Mouse (Mus musculus): ENCODE measurements around the gene Pibf1. TPM values are rescaled to one million over a fixed set of nuclear protein-coding genes. Genes with fewer than 3 reads are reported as not detected.

Pibf1 gene
- total RNA-seq, 4 experiments from 2014 or later, result 8.8 to 16.4 (median 13.4) TPM

- no peak for DNase-seq
These were observed 167.5 kb downstream of the Pibf1 start for GRCm38 (mm10) chr14:99266749-99267148.

- DNase-seq, result no peak
These were observed 174.8 kb downstream of the Pibf1 start for GRCm38 (mm10) chr14:99274056-99274455.

- DNase-seq, result no peak
These were observed 176.6 kb downstream of the Pibf1 start for GRCm38 (mm10) chr14:99275827-99276226.

GRCm38 (mm10) chr14:99278312-99278711 is 179.1 kb downstream of the Pibf1 start:
- no peak for DNase-seq

- no peak for DNase-seq
These were observed 179.7 kb downstream of the Pibf1 start for GRCm38 (mm10) chr14:99278763-99279486.

- DNase-seq, result no peak
These were observed 181.2 kb downstream of the Pibf1 start for GRCm38 (mm10) chr14:99280399-99280798.

GRCm38 (mm10) chr14:99280825-99281433 is 181.7 kb downstream of the Pibf1 start:
- no peak for DNase-seq

- no peak for DNase-seq
These were observed 186.3 kb downstream of the Pibf1 start for GRCm38 (mm10) chr14:99285486-99285885.

GRCm38 (mm10) chr14:99292176-99292575 is 193.0 kb downstream of the Pibf1 start:
- no peak for DNase-seq

DNA sequence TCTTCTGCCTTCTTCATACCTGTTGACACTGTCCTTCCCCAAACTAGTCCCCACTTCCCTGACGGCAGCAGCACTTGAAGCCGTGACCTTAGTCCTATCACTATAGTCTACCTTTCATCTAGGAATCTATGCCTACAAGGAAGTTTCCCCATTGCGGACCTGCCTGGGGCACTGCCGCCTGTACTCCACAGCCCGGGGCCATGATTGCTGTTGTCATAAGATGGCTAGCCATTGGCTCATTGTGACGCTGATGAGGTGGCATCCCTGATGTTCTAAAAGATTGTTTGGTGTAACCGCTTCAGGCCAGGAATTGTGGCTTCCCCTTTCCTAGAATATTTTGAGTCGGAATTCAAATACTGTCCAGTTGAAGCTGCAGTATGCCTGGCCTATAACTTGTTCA is 195.2 kb downstream of the Pibf1 start:
- no peak for DNase-seq

DNA sequence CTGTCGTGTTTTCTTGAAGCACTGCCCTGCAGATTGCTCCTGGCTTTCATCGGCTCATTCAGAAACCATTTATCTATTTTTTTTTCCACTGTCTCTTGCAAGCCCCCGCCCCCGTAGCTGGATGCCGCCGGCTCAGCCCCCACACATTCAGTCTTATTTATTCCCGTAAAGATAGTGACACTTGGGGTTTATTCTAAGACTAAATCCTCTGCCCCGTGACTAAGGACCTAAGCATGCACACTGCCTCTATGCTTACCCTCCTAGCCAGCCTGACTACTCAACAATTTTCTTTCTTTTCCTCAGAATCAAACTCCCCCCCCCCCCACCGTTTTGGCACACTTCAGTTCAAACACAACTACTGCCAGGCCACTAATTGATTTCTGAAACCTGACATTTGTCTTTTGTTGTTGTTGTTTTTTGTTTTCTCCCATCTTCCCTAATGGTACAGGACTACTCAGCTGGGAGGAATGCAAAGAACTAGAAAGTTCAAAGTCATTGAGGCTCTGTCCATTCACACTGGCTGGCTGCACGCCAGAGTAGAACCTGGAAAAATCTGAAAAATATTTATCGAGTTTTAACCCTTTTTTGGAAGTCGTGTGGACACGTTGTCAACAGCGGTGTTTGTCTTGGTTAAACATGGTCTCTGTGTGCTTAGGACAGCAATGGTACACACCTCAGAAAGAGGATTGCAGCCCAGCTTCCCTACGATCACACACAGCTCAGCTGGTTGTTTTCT is 196.6 kb downstream of the Pibf1 start:
- DNase-seq, result no peak

DNA sequence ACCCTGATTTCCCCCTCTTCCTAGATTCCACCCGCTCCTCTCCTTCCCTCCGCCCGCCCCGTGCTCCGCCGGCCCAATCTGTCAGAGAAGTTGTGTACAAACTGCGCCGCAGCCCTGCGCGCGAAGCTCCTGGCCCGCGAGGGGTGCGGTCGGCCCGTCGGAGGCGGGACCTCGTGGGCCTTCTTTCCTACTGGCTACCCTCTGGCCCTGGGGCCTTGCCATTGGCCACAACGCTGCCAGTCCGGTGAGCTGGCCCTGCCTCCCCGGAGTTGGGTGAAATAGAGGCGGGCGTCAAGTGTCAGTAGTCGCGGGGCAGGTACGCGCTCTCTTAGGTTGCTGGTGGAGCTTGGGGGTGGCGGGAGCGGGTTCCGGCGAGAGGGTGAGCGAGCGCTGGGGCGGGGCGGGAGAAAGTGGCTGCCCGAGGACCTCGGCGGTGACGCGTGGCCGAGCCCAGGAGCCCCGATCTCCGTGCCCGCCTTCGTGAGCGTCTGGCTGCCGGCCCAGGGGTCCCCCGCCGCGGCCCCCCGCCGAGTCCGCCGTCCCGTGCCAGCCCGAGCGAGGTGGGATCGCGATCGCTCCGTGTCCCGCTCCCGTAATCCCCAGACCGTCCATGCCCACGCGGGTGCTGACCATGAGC is 199.3 kb downstream of the Pibf1 start, which contains the start of gene Klf5:
Gene Klf5, plus strand, starts transcription at position 307 of the 637 bp plus-strand sequence.
- peak; percentile 92 for DNase-seq

DNA sequence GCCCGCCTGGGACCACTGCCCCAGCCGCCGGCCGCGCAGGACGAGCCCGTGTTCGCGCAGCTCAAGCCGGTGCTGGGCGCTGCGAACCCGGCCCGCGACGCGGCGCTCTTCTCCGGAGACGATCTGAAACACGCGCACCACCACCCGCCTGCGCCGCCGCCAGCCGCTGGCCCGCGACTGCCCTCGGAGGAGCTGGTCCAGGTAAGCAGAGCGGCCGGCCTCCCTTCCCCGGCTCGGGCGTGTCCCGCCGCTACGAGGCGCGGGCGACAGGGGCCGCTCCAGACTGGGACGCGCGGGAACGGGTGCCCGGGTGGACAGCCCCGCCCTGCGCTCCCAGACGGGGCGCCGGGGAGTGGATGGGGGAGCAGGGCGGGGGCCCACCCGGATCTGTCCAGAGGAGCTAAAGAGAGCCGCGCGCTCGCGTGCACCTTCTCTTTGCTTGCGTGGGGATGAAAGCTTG is 199.8 kb downstream of the Pibf1 start:
- DNase-seq, result peak; percentile 36

- DNase-seq, result no peak
These were observed 200.5 kb downstream of the Pibf1 start for GRCm38 (mm10) chr14:99299701-99300191.

DNA sequence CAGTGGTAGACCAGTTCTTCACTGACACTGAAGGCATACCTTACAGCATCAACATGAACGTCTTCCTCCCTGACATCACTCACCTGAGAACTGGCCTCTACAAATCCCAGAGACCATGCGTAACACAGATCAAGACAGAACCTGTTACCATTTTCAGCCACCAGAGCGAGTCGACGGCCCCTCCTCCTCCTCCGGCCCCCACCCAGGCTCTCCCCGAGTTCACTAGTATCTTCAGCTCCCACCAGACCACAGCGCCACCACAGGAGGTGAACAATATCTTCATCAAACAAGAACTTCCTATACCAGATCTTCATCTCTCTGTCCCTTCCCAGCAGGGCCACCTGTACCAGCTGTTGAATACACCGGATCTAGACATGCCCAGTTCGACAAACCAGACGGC is 202.2 kb downstream of the Pibf1 start:
- no peak for DNase-seq

Other genes starting within 250 kb of the Pibf1 start
- gene Rpl36a-ps1, start 105.1 kb upstream of the Pibf1 start, total RNA-seq (2022), result 1 to 10 TPM; 2.1 to 8.6 (median 2.8) TPM
- 10 to 100 TPM; 32.6 to 40.4 (median 39.7) TPM for gene Mzt1, start 53.3 kb upstream of the Pibf1 start, total RNA-seq (2022)
- gene Bora, start 53.2 kb upstream of the Pibf1 start, total RNA-seq (2022), result 1 to 10 TPM; 1.9 to 5.5 (median 4.1) TPM
- gene Dis3, start 346 bp downstream of the Pibf1 start, total RNA-seq (2022), result 10 to 100 TPM; 17.4 to 25.6 (median 21.8) TPM
- gene Klf5, start 199.3 kb downstream of the Pibf1 start, total RNA-seq (2022), result 10 to 100 TPM in 1 of 4 experiments, 1 to 10 TPM in 3; 7.5 to 10.4 (median 8.1) TPM

All from adrenal gland, adult 8-10 months (tissue).